Mouse (Mus musculus) neural tube, embryonic 10.5 days (tissue): ENCODE results near the gene Lemd1.
"Not testable (repeated sequence)": the region's sequence is repeated elsewhere in the genome, so short reads cannot be mapped to it uniquely, and the experiment has no call there.

ENCODE experiments used
- DNase-seq: peaks from one replicate; pipeline ENCODE4 v3.0.0-alpha.2; 2017; ENCODE audit warnings: low spot score; ENCODE audit errors: extremely low spot score

The Lemd1 gene

GRCm38 (mm10) chr1:132245010-132245409 lies 53.8 kb downstream of the Lemd1 start:
- no peak for DNase-seq

GRCm38 (mm10) chr1:132246137-132246536 lies 54.9 kb downstream of the Lemd1 start:
- no peak for DNase-seq

GRCm38 (mm10) chr1:132246641-132247040 lies 55.4 kb downstream of the Lemd1 start:
- DNase-seq, result no peak

- DNase-seq, result no peak
Observed at GRCm38 (mm10) chr1:132254467-132254866, 63.2 kb downstream of the Lemd1 start.

- no peak for DNase-seq
Observed at GRCm38 (mm10) chr1:132260331-132260730, 69.1 kb downstream of the Lemd1 start.

GRCm38 (mm10) chr1:132261058-132261457 lies 69.8 kb downstream of the Lemd1 start:
- DNase-seq, result no peak

GRCm38 (mm10) chr1:132263618-132264017 lies 72.4 kb downstream of the Lemd1 start:
- no peak for DNase-seq

- no peak for DNase-seq
Observed at GRCm38 (mm10) chr1:132264577-132264976, 73.3 kb downstream of the Lemd1 start.

GRCm38 (mm10) chr1:132265211-132265859 lies 74.1 kb downstream of the Lemd1 start:
- no peak for DNase-seq

GRCm38 (mm10) chr1:132265936-132266335 lies 74.7 kb downstream of the Lemd1 start:
- DNase-seq, result no peak

GRCm38 (mm10) chr1:132266791-132267557 lies 75.7 kb downstream of the Lemd1 start:
- DNase-seq, result no peak

- DNase-seq, result no peak
Observed at GRCm38 (mm10) chr1:132267959-132268358, 76.7 kb downstream of the Lemd1 start.

- DNase-seq, result no peak
Observed at GRCm38 (mm10) chr1:132268418-132269060, 77.3 kb downstream of the Lemd1 start.

GRCm38 (mm10) chr1:132271237-132271636 lies 80.0 kb downstream of the Lemd1 start:
- DNase-seq, result no peak

- no peak for DNase-seq
Observed at GRCm38 (mm10) chr1:132276694-132277093, 85.5 kb downstream of the Lemd1 start.

GRCm38 (mm10) chr1:132277124-132277523 lies 85.9 kb downstream of the Lemd1 start:
- no peak for DNase-seq

- DNase-seq, result not testable (repeated sequence)
Observed at GRCm38 (mm10) chr1:132280636-132281035, 89.4 kb downstream of the Lemd1 start.

GRCm38 (mm10) chr1:132281523-132282176 lies 90.4 kb downstream of the Lemd1 start:
- no peak for DNase-seq

- no peak for DNase-seq
Observed at GRCm38 (mm10) chr1:132282177-132282536, 90.9 kb downstream of the Lemd1 start.

GRCm38 (mm10) chr1:132283018-132283417 lies 91.8 kb downstream of the Lemd1 start:
- no peak for DNase-seq

- no peak for DNase-seq
Observed at GRCm38 (mm10) chr1:132286735-132287134, 95.5 kb downstream of the Lemd1 start.

GRCm38 (mm10) chr1:132287445-132287844 lies 96.2 kb downstream of the Lemd1 start:
- no peak for DNase-seq
